Mouse (Mus musculus) lung, embryonic 14.5 days (tissue): ENCODE data around the gene Lamp1. TPM values are rescaled to one million over a fixed set of nuclear protein-coding genes. Genes with fewer than 3 reads are reported as not detected.

ENCODE experiments used
- ATAC-seq: fragments of 200-750 bp; cut with Nextera tagmentation; 2 replicates; pipeline ENCODE4 v1.8.0; 2017; ENCODE audit warnings: mild to moderate bottlenecking, moderate TSS enrichment, moderate library complexity; ENCODE audit not compliant: insufficient read depth
- DNase-seq: peaks from one replicate; pipeline ENCODE4 v3.0.0-alpha.2; 2015
- H3K27ac ChIP-seq: fragments of 300-500 bp; sonication (generic); 2 replicates; pipeline ENCODE4 v1.5.1; 2014; ENCODE audit warnings: low read depth, mild to moderate bottlenecking, moderate library complexity
- H3K27me3 ChIP-seq: fragments of 300-500 bp; sonication (generic); 2 replicates; pipeline ENCODE4 v1.6.1; 2014; ENCODE audit warnings: low read length, control low read depth; ENCODE audit not compliant: insufficient read depth
- H3K36me3 ChIP-seq: fragments of 300-500 bp; sonication (generic); 2 replicates; pipeline ENCODE4 v1.6.1; 2014; ENCODE audit warnings: control low read depth; ENCODE audit not compliant: insufficient read depth
- H3K4me1 ChIP-seq: fragments of 300-500 bp; sonication (generic); 2 replicates; pipeline ENCODE4 v1.6.1; 2014; ENCODE audit warnings: antibody characterized with exemption, control low read depth; ENCODE audit not compliant: insufficient read depth
- H3K4me2 ChIP-seq: fragments of 300-500 bp; sonication (generic); 2 replicates; pipeline ENCODE4 v1.6.1; 2014; ENCODE audit warnings: mild to moderate bottlenecking
- H3K4me3 ChIP-seq: fragments of 300-500 bp; sonication (generic); 2 replicates; pipeline ENCODE4 v1.5.1; 2014; ENCODE audit warnings: low read depth, low read length
- H3K9ac ChIP-seq: fragments of 300-500 bp; sonication (generic); 2 replicates; pipeline ENCODE4 v1.6.1; 2014
- H3K9me3 ChIP-seq: fragments of 300-500 bp; sonication (generic); 2 replicates; pipeline ENCODE4 v1.6.1; 2016; ENCODE audit warnings: low read depth, low read length, control low read depth
- CTCF ChIP-seq: IDR thresholded peaks from 2 replicates; pipeline ENCODE4 v1.5.1; 2016; ENCODE audit warnings: antibody characterized with exemption, low read depth
- WGBS: fragments of 180-500 bp; shearing (Covaris S2); extraction: QIAGEN DNeasy Blood & Tissue Kit; methylation state at CpG from one replicate; pipeline ENCODE4 v1.1.7; 2014; 5-methylcytosine and 5-hydroxymethylcytosine counted together
- polyA plus RNA-seq: library from polyadenylated mRNA; unstranded; fragments of >200 nt; fragmentation: Nextera tagmentation; extraction: Ambion mirVana; gene quantifications from 2 replicates; pipeline ENCODE4 v1.2.1, GENCODE M21; 2014

The Lamp1 gene
- polyA plus RNA-seq, 1 experiment from 2014 or later, result 315 TPM

- Histone ChIP-seq H3K36me3 (no peaks in the 10 kb centered on the region), H3K9ac (no peak overlapping the region)
- WGBS, result 74% methylated on average over 7 of the region's 7 CpGs
These were observed 28.7 kb downstream of the Lamp1 start for GRCm38 (mm10) chr8:13187638-13188037.

GRCm38 (mm10) chr8:13188052-13188555 lies 29.1 kb downstream of the Lamp1 start:
- ATAC-seq, result no peak
- no peak for TF ChIP-seq CTCF
- 86% methylated on average over 13 of the region's 13 CpGs for WGBS
- no peak overlapping the region for H3K4me2 ChIP-seq
- H3K27me3 ChIP-seq, result no peaks in the 10 kb centered on the region
- no peak overlapping the region for H3K27ac ChIP-seq
- H3K4me3 ChIP-seq, result no peak overlapping the region
- H3K9me3 ChIP-seq, result no peaks in the 10 kb centered on the region
- H3K4me1 ChIP-seq, result no peaks in the 10 kb centered on the region
- H3K9ac ChIP-seq, result no peak overlapping the region
- DNase-seq, result no peak
- H3K36me3 ChIP-seq, result no peaks in the 10 kb centered on the region

More at GRCm38 (mm10) chr8:13187638-13188037, 28.7 kb downstream of the Lamp1 start:
- Histone ChIP-seq H3K27ac (no peak overlapping the region), H3K4me1 (no peaks in the 10 kb centered on the region), H3K4me2 (no peak overlapping the region), H3K4me3 (no peak overlapping the region), H3K9me3 (no peaks in the 10 kb centered on the region), H3K27me3 (no peaks in the 10 kb centered on the region)
- DNase-seq (no peak), ATAC-seq (no peak)
- TF ChIP-seq CTCF, result no peak

- Histone ChIP-seq H3K36me3 (no peaks in the 10 kb centered on the region), H3K4me3 (no peak overlapping the region), H3K4me1 (no peaks in the 10 kb centered on the region), H3K4me2 (no peak overlapping the region), H3K9ac (no peak overlapping the region), H3K27ac (no peak overlapping the region), H3K27me3 (no peaks in the 10 kb centered on the region), H3K9me3 (no peaks in the 10 kb centered on the region)
- TF ChIP-seq CTCF, result no peak
- ATAC-seq, result no peak
- DNase-seq, result no peak
- 79% methylated on average over 1 of the region's 1 CpGs for WGBS
These were observed 29.9 kb downstream of the Lamp1 start for GRCm38 (mm10) chr8:13188857-13189256.

GRCm38 (mm10) chr8:13190235-13190634 lies 31.3 kb downstream of the Lamp1 start:
- no peaks in the 10 kb centered on the region for H3K9me3 ChIP-seq
- no peak for TF ChIP-seq CTCF
- no peak overlapping the region for H3K9ac ChIP-seq
- no peak overlapping the region for H3K27ac ChIP-seq
- H3K4me3 ChIP-seq, result no peak overlapping the region
- ATAC-seq, result no peak
- no peaks in the 10 kb centered on the region for H3K36me3 ChIP-seq
- WGBS, result 79% methylated on average over 8 of the region's 8 CpGs
- H3K4me2 ChIP-seq, result no peak overlapping the region
- H3K4me1 ChIP-seq, result no peaks in the 10 kb centered on the region
- DNase-seq, result no peak
- no peaks in the 10 kb centered on the region for H3K27me3 ChIP-seq

- Histone ChIP-seq H3K9ac (no peak overlapping the region), H3K27me3 (peaks cover 5% of the 10 kb centered on the region; the same call in 1 of the 2 replicates), H3K4me3 (no peak overlapping the region), H3K9me3 (no peaks in the 10 kb centered on the region), H3K4me2 (no peak overlapping the region), H3K27ac (no peak overlapping the region), H3K36me3 (no peaks in the 10 kb centered on the region), H3K4me1 (no peaks in the 10 kb centered on the region)
- no peak for ATAC-seq
- DNase-seq, result no peak
- TF ChIP-seq CTCF, result no peak
- WGBS, result 50% methylated on average over 10 of the region's 10 CpGs
These were observed 35.9 kb downstream of the Lamp1 start for GRCm38 (mm10) chr8:13194818-13195217.

- no peaks in the 10 kb centered on the region for H3K36me3 ChIP-seq
- H3K9me3 ChIP-seq, result no peaks in the 10 kb centered on the region
- 86% methylated on average over 5 of the region's 5 CpGs for WGBS
- DNase-seq (no peak), ATAC-seq (no peak)
- H3K27ac ChIP-seq, result no peak overlapping the region
- H3K4me2 ChIP-seq, result no peak overlapping the region
- no peak overlapping the region for H3K4me3 ChIP-seq
- peaks cover 30% of the 10 kb centered on the region for H3K27me3 ChIP-seq
- H3K9ac ChIP-seq, result no peak overlapping the region
- H3K4me1 ChIP-seq, result no peaks in the 10 kb centered on the region
- no peak for TF ChIP-seq CTCF
These were observed 38.5 kb downstream of the Lamp1 start for GRCm38 (mm10) chr8:13197493-13197892.

- Histone ChIP-seq H3K36me3 (no peaks in the 10 kb centered on the region), H3K9me3 (no peaks in the 10 kb centered on the region), H3K9ac (peak overlapping the region; percentile 62; the same call in 1 of the 2 replicates), H3K4me3 (peak overlapping the region; percentile 69), H3K27ac (no peak overlapping the region), H3K27me3 (peaks cover 39% of the 10 kb centered on the region), H3K4me1 (no peaks in the 10 kb centered on the region), H3K4me2 (peak overlapping the region; percentile 94)
- 28% methylated on average over 14 of the region's 14 CpGs for WGBS
- TF ChIP-seq CTCF, result no peak
- no peak for ATAC-seq
- no peak for DNase-seq
These were observed 40.6 kb downstream of the Lamp1 start for GRCm38 (mm10) chr8:13199385-13200061.
